Mouse (Mus musculus) kidney, embryonic 16.5 days (tissue): ENCODE measurements around the gene Odf2l. TPM values are rescaled to one million over a fixed set of nuclear protein-coding genes. Genes with fewer than 3 reads are reported as not detected.
A peak's percentile ranks its signal among the peaks of the same experiment; 100 is the strongest.

Experiments
- ATAC-seq: fragments of 200-750 bp; cut with Nextera tagmentation; 2 replicates; pipeline ENCODE4 v1.8.0; 2017; ENCODE audit warnings: moderate TSS enrichment; ENCODE audit not compliant: low FRiP score, low TSS enrichment
- H3K27ac ChIP-seq: fragments of 300-500 bp; sonication (generic); 2 replicates; pipeline ENCODE4 v1.5.1; 2014; ENCODE audit warnings: low read length
- H3K27me3 ChIP-seq: fragments of 300-500 bp; sonication (generic); 2 replicates; pipeline ENCODE4 v1.6.1; 2014; ENCODE audit warnings: low read length, control low read depth, mixed read lengths; ENCODE audit not compliant: insufficient read depth
- H3K36me3 ChIP-seq: fragments of 300-500 bp; sonication (generic); 2 replicates; pipeline ENCODE4 v1.6.1; 2014; ENCODE audit warnings: low read length, control low read depth, mixed read lengths; ENCODE audit not compliant: insufficient read depth
- H3K4me1 ChIP-seq: fragments of 300-500 bp; sonication (generic); 2 replicates; pipeline ENCODE4 v1.6.1; 2014; ENCODE audit warnings: low read length, control low read depth, mixed read lengths; ENCODE audit not compliant: insufficient read depth
- H3K4me2 ChIP-seq: fragments of 300-500 bp; sonication (generic); replicated peaks from 2 replicates; pipeline ENCODE4 v1.6.1; 2014; ENCODE audit warnings: low read depth, low read length
- H3K4me3 ChIP-seq: fragments of 300-500 bp; sonication (generic); 2 replicates; pipeline ENCODE4 v1.5.1; 2014; ENCODE audit warnings: mild to moderate bottlenecking, low read length
- H3K9ac ChIP-seq: fragments of 300-500 bp; sonication (generic); replicated peaks from 2 replicates; pipeline ENCODE4 v1.6.1; 2014; ENCODE audit warnings: low read length
- H3K9me3 ChIP-seq: fragments of 300-500 bp; sonication (generic); 2 replicates; pipeline ENCODE4 v1.6.1; 2016; ENCODE audit warnings: low read length, control low read depth
- WGBS: fragments of 180-500 bp; shearing (Covaris S2); extraction: QIAGEN DNeasy Blood & Tissue Kit; methylation state at CpG from one replicate; pipeline ENCODE4 v1.1.7; 2014; 5-methylcytosine and 5-hydroxymethylcytosine counted together
- polyA plus RNA-seq: library from polyadenylated mRNA; unstranded; fragments of >200 nt; fragmentation: Nextera tagmentation; extraction: Ambion mirVana; gene quantifications from 2 replicates; pipeline ENCODE4 v1.2.1, GENCODE M21; 2015

Odf2l gene
- polyA plus RNA-seq, 1 experiment from 2014 or later = 18.1 TPM

GRCm38 (mm10) chr3:145101891-145102555 is 16.4 kb upstream of the Odf2l start:
- WGBS = 82% methylated on average over 9 of the region's 9 CpGs
- no peak overlapping the region for H3K9ac ChIP-seq
- no peaks in the 10 kb centered on the region for H3K36me3 ChIP-seq
- H3K9me3 ChIP-seq = no peaks in the 10 kb centered on the region
- no peak overlapping the region for H3K27ac ChIP-seq
- no peak for ATAC-seq
- H3K4me3 ChIP-seq = no peak overlapping the region
- no peaks in the 10 kb centered on the region for H3K27me3 ChIP-seq
- no peaks in the 10 kb centered on the region for H3K4me1 ChIP-seq
- no peak overlapping the region for H3K4me2 ChIP-seq

GRCm38 (mm10) chr3:145103321-145103720 is 15.1 kb upstream of the Odf2l start:
- Histone ChIP-seq H3K9me3 (peaks cover 3% of the 10 kb centered on the region; the same call in 1 of the 2 replicates), H3K9ac (no peak overlapping the region), H3K27ac (no peak overlapping the region), H3K4me1 (no peaks in the 10 kb centered on the region), H3K27me3 (no peaks in the 10 kb centered on the region), H3K4me3 (no peak overlapping the region), H3K4me2 (no peak overlapping the region), H3K36me3 (no peaks in the 10 kb centered on the region)
- no peak for ATAC-seq
- WGBS = 73% methylated on average over 2 of the region's 2 CpGs

- Histone ChIP-seq H3K9ac (no peak overlapping the region), H3K27me3 (no peaks in the 10 kb centered on the region), H3K4me3 (no peak overlapping the region), H3K4me1 (no peaks in the 10 kb centered on the region), H3K36me3 (no peaks in the 10 kb centered on the region), H3K9me3 (peaks cover 3% of the 10 kb centered on the region; the same call in 1 of the 2 replicates), H3K4me2 (no peak overlapping the region), H3K27ac (no peak overlapping the region)
- no peak for ATAC-seq
- 57% methylated on average over 5 of the region's 5 CpGs for WGBS
Measured at GRCm38 (mm10) chr3:145103770-145104169, 14.6 kb upstream of the Odf2l start.

- WGBS = 68% methylated on average over 5 of the region's 5 CpGs
- ATAC-seq = no peak
- peaks cover 3% of the 10 kb centered on the region; the same call in 1 of the 2 replicates for H3K9me3 ChIP-seq
Measured at GRCm38 (mm10) chr3:145105076-145105772, 13.2 kb upstream of the Odf2l start.

GRCm38 (mm10) chr3:145105773-145106504 is 12.4 kb upstream of the Odf2l start:
- no peak overlapping the region for H3K27ac ChIP-seq
- no peaks in the 10 kb centered on the region for H3K27me3 ChIP-seq
- no peaks in the 10 kb centered on the region for H3K36me3 ChIP-seq
- no peak overlapping the region for H3K4me3 ChIP-seq
- H3K9ac ChIP-seq = no peak overlapping the region
- peaks cover 3% of the 10 kb centered on the region; the same call in 1 of the 2 replicates for H3K9me3 ChIP-seq
- 75% methylated on average over 5 of the region's 5 CpGs for WGBS
- no peak for ATAC-seq
- H3K4me1 ChIP-seq = no peaks in the 10 kb centered on the region
- no peak overlapping the region for H3K4me2 ChIP-seq

More at GRCm38 (mm10) chr3:145105076-145105772, 13.2 kb upstream of the Odf2l start:
- Histone ChIP-seq H3K9ac (no peak overlapping the region), H3K27me3 (no peaks in the 10 kb centered on the region), H3K4me3 (no peak overlapping the region), H3K36me3 (no peaks in the 10 kb centered on the region), H3K4me2 (no peak overlapping the region), H3K4me1 (no peaks in the 10 kb centered on the region), H3K27ac (no peak overlapping the region)

GRCm38 (mm10) chr3:145115169-145115568 is 3.2 kb upstream of the Odf2l start:
- Histone ChIP-seq H3K27me3 (no peaks in the 10 kb centered on the region), H3K9ac (no peak overlapping the region), H3K4me2 (no peak overlapping the region), H3K36me3 (no peaks in the 10 kb centered on the region), H3K27ac (no peak overlapping the region), H3K4me3 (no peak overlapping the region), H3K4me1 (peaks cover 10% of the 10 kb centered on the region), H3K9me3 (no peaks in the 10 kb centered on the region)
- WGBS = 93% methylated on average over 2 of the region's 2 CpGs
- no peak for ATAC-seq

- 81% methylated on average over 10 of the region's 10 CpGs for WGBS
- peaks cover 10% of the 10 kb centered on the region for H3K4me1 ChIP-seq
- no peaks in the 10 kb centered on the region for H3K27me3 ChIP-seq
- no peak for ATAC-seq
- peak overlapping the region; percentile 74 for H3K9ac ChIP-seq
- H3K36me3 ChIP-seq = no peaks in the 10 kb centered on the region
- peak overlapping the region; percentile 64 for H3K4me2 ChIP-seq
- H3K9me3 ChIP-seq = no peaks in the 10 kb centered on the region
- peak overlapping the region; percentile 99 for H3K27ac ChIP-seq
- peak overlapping the region; percentile 75 for H3K4me3 ChIP-seq
Measured at GRCm38 (mm10) chr3:145117637-145118036, 751 bp upstream of the Odf2l start.

GRCm38 (mm10) chr3:145119002-145119358 is 592 bp downstream of the Odf2l start:
- Histone ChIP-seq H3K4me2 (peak overlapping the region; percentile 73), H3K9me3 (no peaks in the 10 kb centered on the region), H3K9ac (peak overlapping the region; percentile 89), H3K4me3 (peak overlapping the region; percentile 75), H3K27me3 (no peaks in the 10 kb centered on the region), H3K4me1 (peaks cover 10% of the 10 kb centered on the region), H3K27ac (peak overlapping the region; percentile 99), H3K36me3 (no peaks in the 10 kb centered on the region)
- 2% methylated on average over 14 of the region's 14 CpGs for WGBS
- no peak for ATAC-seq

GRCm38 (mm10) chr3:145119425-145119824 is 1.0 kb downstream of the Odf2l start:
- Histone ChIP-seq H3K27ac (no peak overlapping the region), H3K4me2 (peak overlapping the region; percentile 73), H3K9ac (peak overlapping the region; percentile 89; the same call in 1 of the 2 replicates), H3K4me1 (peaks cover 10% of the 10 kb centered on the region), H3K4me3 (peak overlapping the region; percentile 75), H3K36me3 (no peaks in the 10 kb centered on the region), H3K27me3 (no peaks in the 10 kb centered on the region), H3K9me3 (no peaks in the 10 kb centered on the region)
- WGBS = 64% methylated on average over 7 of the region's 7 CpGs
- ATAC-seq = no peak
